Mouse (Mus musculus) c-Kit-positive CD71-positive TER-119-negative erythroid progenitor cells, embryonic 14.5 days (primary cell): Measurements from ENCODE around the gene Pon1.
"Not testable (repeated sequence)": the region's sequence is repeated elsewhere in the genome, so short reads cannot be mapped to it uniquely, and the experiment has no call there.

Experiments used
- DNase-seq: peaks from one replicate; pipeline ENCODE4 v3.0.0-alpha.2; 2013; ENCODE audit warnings: low read depth

Pon1 gene

GRCm38 (mm10) chr6:5193693-5194092 lies at the start of gene Pon1:
TSS of gene Pon1 (minus strand) at chr6:5193946.
- DNase-seq, result no peak

GRCm38 (mm10) chr6:5238799-5239198 lies 45.1 kb upstream of the Pon1 start:
- DNase-seq, result no peak

GRCm38 (mm10) chr6:5237510-5237909 lies 43.8 kb upstream of the Pon1 start:
- no peak for DNase-seq

- DNase-seq, result peak; percentile 34
Measured at GRCm38 (mm10) chr6:5236843-5237371, 43.2 kb upstream of the Pon1 start.

GRCm38 (mm10) chr6:5234563-5234962 lies 40.8 kb upstream of the Pon1 start:
- no peak for DNase-seq

GRCm38 (mm10) chr6:5233812-5234211 lies 40.1 kb upstream of the Pon1 start:
- DNase-seq, result no peak

GRCm38 (mm10) chr6:5232022-5232421 lies 38.3 kb upstream of the Pon1 start:
- no peak for DNase-seq

- DNase-seq, result no peak
Measured at GRCm38 (mm10) chr6:5230261-5230660, 36.5 kb upstream of the Pon1 start.

GRCm38 (mm10) chr6:5223551-5223950 lies 29.8 kb upstream of the Pon1 start:
- DNase-seq, result not testable (repeated sequence)

GRCm38 (mm10) chr6:5222080-5222479 lies 28.3 kb upstream of the Pon1 start:
- DNase-seq, result no peak

- DNase-seq, result peak; percentile 28
Measured at GRCm38 (mm10) chr6:5218190-5218589, 24.4 kb upstream of the Pon1 start.

GRCm38 (mm10) chr6:5207817-5208216 lies 14.1 kb upstream of the Pon1 start:
- no peak for DNase-seq

- no peak for DNase-seq
Measured at GRCm38 (mm10) chr6:5199916-5200315, 6.2 kb upstream of the Pon1 start.

GRCm38 (mm10) chr6:5199376-5199905 lies 5.7 kb upstream of the Pon1 start:
- no peak for DNase-seq

GRCm38 (mm10) chr6:5198590-5198989 lies 4.8 kb upstream of the Pon1 start:
- DNase-seq, result no peak

- no peak for DNase-seq
Measured at GRCm38 (mm10) chr6:5190761-5191160, 3.0 kb downstream of the Pon1 start.

GRCm38 (mm10) chr6:5189507-5189906 lies 4.2 kb downstream of the Pon1 start:
- no peak for DNase-seq

- no peak for DNase-seq
Measured at GRCm38 (mm10) chr6:5188938-5189337, 4.8 kb downstream of the Pon1 start.

- no peak for DNase-seq
Measured at GRCm38 (mm10) chr6:5188036-5188435, 5.7 kb downstream of the Pon1 start.

- DNase-seq, result no peak
Measured at GRCm38 (mm10) chr6:5187586-5187985, 6.2 kb downstream of the Pon1 start.

GRCm38 (mm10) chr6:5186229-5186950 lies 7.4 kb downstream of the Pon1 start:
- DNase-seq, result no peak

- no peak for DNase-seq
Measured at GRCm38 (mm10) chr6:5180645-5181044, 13.1 kb downstream of the Pon1 start.

- no peak for DNase-seq
Measured at GRCm38 (mm10) chr6:5179189-5179588, 14.6 kb downstream of the Pon1 start.
